29 mouse cellular contexts compared by ENCODE assay signal in genomic region chr17:74191446-74191845, GRCm38 (mm10).
DNase-seq lines count a peak whose midpoint lies in the region; ATAC-seq and TF ChIP-seq lines count a peak whose summit lies in the region.
"Had no signal": no experiment of that assay in that cellular context is flagged by ENCODE, and none has a peak within 500 bp of the region (broad histone marks: within the 10 kb centered on the region; RNA-seq: fewer than 3 reads in every experiment).

No protein-coding gene starts in this region.

- in situ Hi-C loops in ES-E14 (cut with MboI; ENCODE audit: low sequenced_read_pairs in 2 of 2, unreplicated experiment in 2 of 2) = no loop called here

- no peaks in the 10 kb centered on the region for H3K4me1 ChIP-seq in midbrain, embryonic 11.5 days (ENCODE audit: control insufficient read depth, insufficient read depth, low read length)
- H3K4me1 ChIP-seq in midbrain, embryonic 10.5 days = no peaks in the 10 kb centered on the region
- H3K4me1 ChIP-seq in ES-E14 (ENCODE audit: control insufficient read depth in 2 of 2, insufficient read depth in 2 of 2, low read length in 2 of 2, poor library complexity in 1 of 2) = peaks cover 0 to 3% of the 10 kb centered on the region in 2 experiments; a peak in 1 of 4 replicates
- no peaks in the 10 kb centered on the region for H3K4me1 ChIP-seq in intestine, embryonic 15.5 days (replicated peaks)
- H3K4me1 ChIP-seq: embryonic facial prominence, embryonic 12.5 days had no signal

- H3K27me3 ChIP-seq in midbrain, embryonic 11.5 days (ENCODE audit: control insufficient read depth, insufficient read depth, low read length) = no peaks in the 10 kb centered on the region
- no peaks in the 10 kb centered on the region for H3K27me3 ChIP-seq in midbrain, embryonic 10.5 days (ENCODE audit: low read depth, poor library complexity, severe bottlenecking)
- H3K27me3 ChIP-seq in intestine, embryonic 15.5 days (replicated peaks) = no peaks in the 10 kb centered on the region
- H3K27me3 ChIP-seq: CH12.LX; embryonic facial prominence, embryonic 12.5 days; embryonic facial prominence, embryonic 15.5 days had no signal

- H3K4me2 ChIP-seq in midbrain, embryonic 11.5 days = no peak overlapping the region
- H3K4me2 ChIP-seq in intestine, embryonic 15.5 days (replicated peaks) = no peak overlapping the region
- H3K4me2 ChIP-seq: embryonic facial prominence, embryonic 12.5 days; embryonic facial prominence, embryonic 15.5 days; heart, embryonic 11.5 days; hindbrain, embryonic 14.5 days had no signal

- DNase-seq in midbrain, embryonic 11.5 days (ENCODE audit: low spot score, missing footprints) = peak; percentile 47
- no peak for DNase-seq in midbrain, embryonic 10.5 days (ENCODE audit: low spot score)
- DNase-seq in ES-E14 (ENCODE audit: low read depth, low spot score) (peak; percentile 59), ZHBTc4 (ENCODE audit: low read depth, low spot score) (peak; percentile 52)
- DNase-seq in cerebellum, adult 9-10 months = no peak
- DNase-seq: adrenal gland, postnatal 10 days; adrenal gland, postnatal 36 days; B cell, adult 2 months; cerebellum, adult 18-20 months; cerebellum, adult 9-11 months; cerebellum, postnatal 25 days; forebrain, postnatal 0 days; gastrocnemius, adult 2 months; gastrocnemius, postnatal 14 days; heart, adult 11 months; heart, postnatal 10 days; heart, postnatal 4 days; kidney, adult 2 months had no signal

- no peak overlapping the region for H3K4me3 ChIP-seq in midbrain, embryonic 11.5 days (ENCODE audit: low read depth, low read length)
- H3K4me3 ChIP-seq in midbrain, embryonic 10.5 days = no peak overlapping the region
- H3K4me3 ChIP-seq in ES-E14 (ENCODE audit: insufficient read depth in 1 of 2, low read depth in 1 of 2, low read length in 2 of 2, poor library complexity in 1 of 2, severe bottlenecking in 1 of 2) = peak overlapping the region; percentile 33 to 34; a peak in 3 of 4 replicates
- no peak overlapping the region for H3K4me3 ChIP-seq in intestine, embryonic 15.5 days (replicated peaks)
- H3K4me3 ChIP-seq: embryonic facial prominence, embryonic 12.5 days; embryonic facial prominence, embryonic 15.5 days; gastrocnemius, adult 2 months had no signal

- no peaks in the 10 kb centered on the region for H3K36me3 ChIP-seq in midbrain, embryonic 11.5 days (ENCODE audit: control insufficient read depth, insufficient read depth, low read length)
- 0 out of 2 replicates have a peak, but pooled peaks cover 6% of the 10 kb centered on the region for H3K36me3 ChIP-seq in midbrain, embryonic 10.5 days
- H3K36me3 ChIP-seq in ES-E14 (ENCODE audit: control insufficient read depth, insufficient read depth, low read length, poor library complexity, severe bottlenecking) = no peaks in the 10 kb centered on the region
- no peaks in the 10 kb centered on the region for H3K36me3 ChIP-seq in intestine, embryonic 15.5 days
- H3K36me3 ChIP-seq: embryonic facial prominence, embryonic 12.5 days; embryonic facial prominence, embryonic 15.5 days had no signal

- no peak for ATAC-seq in midbrain, embryonic 11.5 days (ENCODE audit: low FRiP score)
- no peak for ATAC-seq in intestine, embryonic 15.5 days
- ATAC-seq: activated CD4-positive, CD25-positive, alpha-beta regulatory T cell, adult 4 months; forebrain, embryonic 14.5 days; forebrain, postnatal 0 days; hindbrain, postnatal 0 days; inflammation-experienced regulatory T-cells, adult 6 months; intestine, postnatal 0 days had no signal

- no peak overlapping the region for H3K27ac ChIP-seq in midbrain, embryonic 11.5 days (ENCODE audit: low read depth, low read length)
- H3K27ac ChIP-seq in midbrain, embryonic 10.5 days (replicated peaks) = no peak overlapping the region
- no peak overlapping the region for H3K27ac ChIP-seq in ES-E14 (ENCODE audit: insufficient read depth, low read depth, low read length, poor library complexity, severe bottlenecking)
- H3K27ac ChIP-seq in intestine, embryonic 15.5 days = no peak overlapping the region
- H3K27ac ChIP-seq: embryonic facial prominence, embryonic 12.5 days; embryonic facial prominence, embryonic 15.5 days; gastrocnemius, adult 2 months; hindbrain, embryonic 14.5 days; hindbrain, postnatal 0 days had no signal

- H3K9me3 ChIP-seq in midbrain, embryonic 11.5 days (ENCODE audit: control insufficient read depth, low read length) = no peaks in the 10 kb centered on the region
- no peaks in the 10 kb centered on the region for H3K9me3 ChIP-seq in midbrain, embryonic 10.5 days (replicated peaks)
- H3K9me3 ChIP-seq in ES-E14 (ENCODE audit: control insufficient read depth, insufficient read depth, low read depth, low read length) = no peaks in the 10 kb centered on the region
- H3K9me3 ChIP-seq in intestine, embryonic 15.5 days = no peaks in the 10 kb centered on the region
- H3K9me3 ChIP-seq: embryonic facial prominence, embryonic 12.5 days; embryonic facial prominence, embryonic 15.5 days had no signal

- no peak overlapping the region for H3K9ac ChIP-seq in midbrain, embryonic 11.5 days (ENCODE audit: low read length)
- H3K9ac ChIP-seq in ES-E14 (ENCODE audit: insufficient read depth, low read depth, low read length, poor library complexity, severe bottlenecking) = no peak overlapping the region
- no peak overlapping the region for H3K9ac ChIP-seq in intestine, embryonic 15.5 days
- H3K9ac ChIP-seq: embryonic facial prominence, embryonic 12.5 days; embryonic facial prominence, embryonic 15.5 days; forebrain, postnatal 0 days; hindbrain, embryonic 14.5 days had no signal

- 75% methylated on average over 5 of the region's 5 CpGs for WGBS in midbrain, embryonic 11.5 days
- 77% methylated on average over 5 of the region's 5 CpGs for WGBS in midbrain, embryonic 10.5 days
- 68% methylated on average over 5 of the region's 5 CpGs for WGBS in intestine, embryonic 15.5 days

TF ChIP-seq in ES-E14, 5 proteins besides CTCF, POLR2A, EP300 and RAD21:
- TF ChIP-seq MAFK (IDR thresholded peaks at IDR 0.05; ENCODE audit: insufficient read depth, low read depth, low read length) (no peak), CHD2 (IDR thresholded peaks at IDR 0.05; ENCODE audit: low read depth, low read length) (no peak), ZC3H11A (IDR thresholded peaks at IDR 0.05; ENCODE audit: borderline replicate concordance, low read depth, low read length) (no peak), HCFC1 (IDR thresholded peaks at IDR 0.05; ENCODE audit: borderline replicate concordance, insufficient read depth, low read length) (no peak), ZNF384 (IDR thresholded peaks at IDR 0.05; ENCODE audit: low read depth, low read length) (no peak)

Comparison
In these comparisons a context has a peak if more than half of its experiments do, and no peak if none do; other contexts are left out.
1. DNase-seq: peak in midbrain, embryonic 11.5 days (single experiment), ES-E14 (single experiment) and ZHBTc4 (single experiment); none in midbrain, embryonic 10.5 days (single experiment) and cerebellum, adult 9-10 months (single experiment).
2. H3K4me3 ChIP-seq: peak in ES-E14 (2 of 2); none in midbrain, embryonic 11.5 days (single experiment), midbrain, embryonic 10.5 days (single experiment) and intestine, embryonic 15.5 days (single experiment).